Mouse (Mus musculus): Measurements from ENCODE around the gene Fstl3.

The Fstl3 gene

GRCm38 (mm10) chr10:79762875-79763274 is 14.2 kb upstream of the Fstl3 start:
- no peak for DNase-seq (ENCODE audit: low spot score in 2 of 2)

GRCm38 (mm10) chr10:79764234-79764633 is 12.8 kb upstream of the Fstl3 start:
- no peak for DNase-seq (ENCODE audit: low spot score in 2 of 2)

GRCm38 (mm10) chr10:79765228-79765745 is 11.8 kb upstream of the Fstl3 start:
- DNase-seq (ENCODE audit: low spot score in 2 of 2), result no peak

- no peak for DNase-seq (ENCODE audit: low spot score in 2 of 2)
Observed at GRCm38 (mm10) chr10:79766001-79766507, 11.0 kb upstream of the Fstl3 start.

- peak; percentile 96 to 98 for DNase-seq (ENCODE audit: low spot score in 2 of 2)
Observed at GRCm38 (mm10) chr10:79766508-79767325, 10.4 kb upstream of the Fstl3 start, which contains the start of gene Rnf126. Gene Rnf126 (minus strand): TSS chr10:79766952.

DNA sequence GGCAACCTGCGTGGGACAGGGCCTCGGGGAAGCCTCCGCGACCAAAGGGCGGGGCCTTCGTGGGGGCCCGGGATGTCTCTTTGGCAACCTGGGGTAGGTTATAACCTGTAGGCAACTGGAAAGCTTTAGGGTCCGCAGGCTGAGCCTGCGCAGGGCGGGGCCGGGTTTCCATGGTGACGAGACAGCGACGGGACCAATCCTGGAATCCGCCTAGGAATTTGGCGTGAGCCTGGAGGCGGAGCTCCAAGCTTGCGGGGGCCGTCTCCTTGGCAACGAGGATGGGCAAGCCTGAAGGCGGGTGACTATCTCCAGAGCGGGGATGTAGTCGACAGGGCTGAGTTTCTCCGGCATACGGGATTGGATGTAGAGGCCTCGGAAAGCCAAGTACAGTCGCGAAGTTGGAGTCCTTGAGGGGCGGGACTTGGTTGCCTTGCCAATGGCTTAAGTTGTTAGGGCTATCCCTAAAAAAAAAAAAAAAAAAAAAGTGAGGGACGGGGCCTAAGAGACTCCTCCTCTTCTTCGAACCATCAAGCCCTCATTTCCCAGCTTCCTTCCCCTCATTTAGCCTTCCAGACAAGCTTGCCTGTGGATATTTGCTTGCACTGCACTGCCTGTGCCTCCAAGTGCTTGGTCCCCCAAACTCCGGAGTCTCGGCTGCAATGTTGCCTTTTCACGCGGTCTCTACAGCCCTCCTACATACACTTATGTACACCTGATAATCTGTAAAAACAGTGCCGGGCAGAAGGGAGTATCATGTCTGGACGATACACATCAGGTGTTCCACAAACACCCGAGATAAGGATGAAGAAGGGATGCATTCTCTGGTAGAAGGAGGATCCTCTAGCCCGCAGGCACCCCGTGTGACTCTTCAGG is 9.5 kb upstream of the Fstl3 start:
- DNase-seq (ENCODE audit: low spot score in 2 of 2), result peak; percentile 63 to 70

GRCm38 (mm10) chr10:79768400-79768799 is 8.7 kb upstream of the Fstl3 start:
- DNase-seq (ENCODE audit: low spot score in 2 of 2), result peak; percentile 68 to 78

DNA sequence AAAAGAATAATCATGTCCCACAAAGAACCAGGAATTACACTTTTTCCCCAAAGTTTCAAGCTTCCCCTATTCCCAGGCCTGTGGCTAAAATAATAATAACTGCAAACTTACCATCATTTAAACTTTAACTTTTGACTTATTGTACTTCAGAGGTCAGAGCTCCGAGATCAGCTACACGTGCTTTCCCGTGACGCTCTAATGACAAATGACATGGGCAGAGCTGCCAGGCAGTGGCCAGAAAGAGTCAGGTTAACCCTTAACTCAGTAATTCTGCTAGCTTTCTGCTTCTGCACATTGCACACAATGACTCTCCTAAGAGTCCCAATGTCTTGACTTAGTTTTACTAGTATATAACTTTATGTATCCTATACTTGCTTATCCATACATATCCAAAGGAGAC is 7.7 kb upstream of the Fstl3 start:
- no peak for DNase-seq (ENCODE audit: low spot score in 2 of 2)

- no peak for DNase-seq (ENCODE audit: low spot score in 2 of 2)
Observed at GRCm38 (mm10) chr10:79772320-79772719, 4.8 kb upstream of the Fstl3 start.

DNA sequence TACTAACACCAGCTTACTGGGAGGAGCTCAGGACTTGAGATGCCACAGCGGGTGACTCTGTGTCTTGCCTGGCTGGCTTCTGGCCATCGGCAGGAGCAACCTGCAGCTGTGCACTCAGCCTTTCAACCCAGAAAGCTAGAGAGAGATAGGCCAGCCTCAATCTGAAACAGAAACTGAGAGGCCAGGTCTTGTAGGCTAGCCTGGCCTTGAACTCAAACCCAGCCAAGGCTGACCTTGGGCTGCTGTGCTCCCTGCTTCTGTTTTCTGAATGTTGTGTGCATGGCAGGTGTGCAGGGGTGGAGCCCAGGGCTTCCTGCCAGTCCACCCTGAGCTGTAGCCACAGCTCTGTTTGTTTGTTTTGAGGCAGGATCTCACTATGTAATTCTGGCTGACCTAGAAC is 3.9 kb upstream of the Fstl3 start:
- DNase-seq (ENCODE audit: low spot score in 2 of 2), result no peak

GRCm38 (mm10) chr10:79774486-79775279 is 2.4 kb upstream of the Fstl3 start:
- DNase-seq (ENCODE audit: low spot score in 2 of 2), result no peak

DNA sequence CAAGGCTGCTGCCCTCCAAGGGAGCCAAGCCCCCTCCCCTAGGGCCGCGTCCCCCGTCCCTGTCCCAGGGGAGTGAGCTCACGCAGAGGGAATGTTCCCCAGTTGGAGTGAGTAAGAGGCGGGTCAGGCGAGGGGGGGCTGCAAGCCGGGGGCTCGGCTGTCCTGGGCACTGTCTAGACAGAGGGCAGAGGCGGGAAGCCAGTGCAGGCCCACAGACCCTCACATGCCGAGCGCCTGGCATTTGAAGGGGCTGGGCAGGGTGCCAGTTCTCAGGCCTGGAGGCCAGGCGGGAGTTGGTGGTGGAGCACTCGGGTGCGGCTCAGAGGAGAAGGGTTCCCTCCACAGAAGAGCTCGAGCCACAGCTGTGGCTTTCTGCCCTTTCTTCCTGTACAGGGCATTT is 934 bp downstream of the Fstl3 start:
- DNase-seq (ENCODE audit: low spot score in 2 of 2), result no peak

- no peak for DNase-seq (ENCODE audit: low spot score in 2 of 2)
Observed at GRCm38 (mm10) chr10:79779193-79779592, 2.1 kb downstream of the Fstl3 start.

DNA sequence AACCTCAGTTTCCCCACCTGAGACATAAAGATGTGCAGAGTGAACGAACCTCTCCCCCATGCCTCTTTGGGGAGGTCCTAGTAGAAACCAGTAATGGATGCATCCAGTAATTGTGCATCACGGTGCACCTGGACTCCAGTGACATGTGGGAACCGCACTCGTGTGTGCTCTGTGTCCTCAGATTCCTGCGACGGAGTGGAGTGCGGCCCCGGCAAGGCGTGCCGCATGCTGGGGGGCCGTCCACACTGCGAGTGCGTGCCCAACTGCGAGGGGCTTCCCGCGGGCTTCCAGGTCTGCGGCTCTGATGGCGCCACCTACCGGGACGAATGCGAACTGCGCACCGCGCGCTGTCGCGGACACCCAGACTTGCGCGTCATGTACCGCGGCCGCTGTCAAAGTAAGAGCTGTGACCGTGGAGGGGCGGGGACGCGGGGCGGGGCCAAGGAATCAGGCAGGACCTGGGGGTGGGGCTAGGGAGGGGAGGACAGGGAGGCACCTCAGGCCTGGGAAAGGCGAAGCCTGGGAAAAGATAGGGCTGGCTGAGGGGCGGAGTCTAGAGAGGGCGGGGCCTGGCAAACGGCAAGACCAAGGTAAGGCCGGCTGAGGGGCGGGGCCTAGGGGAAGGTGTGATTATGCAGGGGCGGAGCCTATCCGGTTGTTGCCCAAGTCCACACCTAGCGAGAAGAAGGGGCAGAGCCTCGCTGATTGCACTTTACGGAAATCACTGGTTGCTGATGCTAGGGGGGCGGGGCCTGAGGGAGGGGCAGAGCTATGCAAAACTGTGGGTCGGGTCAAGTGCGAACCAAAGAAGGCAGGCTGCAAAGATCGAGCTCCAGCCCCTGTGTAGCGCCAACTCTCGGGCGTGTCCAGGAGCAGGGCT is 3.0 kb downstream of the Fstl3 start:
- DNase-seq (ENCODE audit: low spot score in 2 of 2), result peak; percentile 89 to 95

- peak; percentile 66 to 68 for DNase-seq (ENCODE audit: low spot score in 2 of 2)
Observed at GRCm38 (mm10) chr10:79780664-79781015, 3.6 kb downstream of the Fstl3 start.

- no peak for DNase-seq (ENCODE audit: low spot score in 2 of 2)
Observed at GRCm38 (mm10) chr10:79781139-79781538, 4.1 kb downstream of the Fstl3 start.

DNA sequence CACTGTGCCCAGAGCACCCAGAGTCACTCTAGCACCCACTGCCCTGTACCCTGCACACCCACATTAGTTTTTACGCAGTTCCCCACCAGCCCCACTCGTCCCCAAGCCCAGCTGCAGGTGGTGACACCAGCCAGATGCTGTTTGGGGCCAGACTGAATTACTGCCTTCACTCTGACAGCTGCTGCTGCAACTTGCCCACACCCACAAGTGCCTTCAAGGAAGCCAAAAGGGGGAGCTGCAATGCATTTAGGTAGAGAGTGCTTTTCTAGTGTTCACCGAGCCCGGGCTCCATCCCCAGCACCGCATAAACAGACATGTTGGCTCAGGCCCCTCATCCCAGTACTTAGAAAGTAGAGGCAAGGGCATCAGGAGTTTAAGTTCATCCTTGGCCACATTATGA is 4.9 kb downstream of the Fstl3 start:
- DNase-seq (ENCODE audit: low spot score in 2 of 2), result peak; percentile 66 to 77

DNA sequence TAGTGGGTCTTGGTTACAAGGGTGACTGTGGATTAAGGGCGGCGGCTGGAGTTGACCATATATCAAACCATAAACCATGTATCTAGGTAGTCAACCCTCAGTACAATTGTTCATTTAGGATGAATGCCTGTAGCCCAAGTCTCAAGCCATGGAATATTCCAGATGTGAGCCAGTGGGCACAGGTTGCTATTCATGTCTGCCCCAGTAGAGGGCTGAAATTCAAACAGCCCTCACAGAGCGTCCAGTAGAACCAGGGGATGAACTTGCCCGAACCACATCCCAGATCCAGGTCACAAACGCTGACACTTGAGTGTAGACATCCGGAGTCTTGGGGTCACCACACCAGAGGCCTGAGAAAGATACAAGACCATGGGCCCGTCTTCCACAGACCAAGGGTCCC is 6.0 kb downstream of the Fstl3 start:
- no peak for DNase-seq (ENCODE audit: low spot score in 2 of 2)

- peak in 1 of 2 experiments; percentile 73 for DNase-seq (ENCODE audit: low spot score in 2 of 2)
Observed at GRCm38 (mm10) chr10:79783920-79784800, 7.1 kb downstream of the Fstl3 start.

All from thymus, postnatal 10 days (tissue).